Mouse (Mus musculus) ES-E14 (cell line): Measurements from ENCODE around the gene Etfa. TPM values are rescaled to one million over a fixed set of nuclear protein-coding genes. Genes with fewer than 3 reads are reported as not detected.

ENCODE experiments used
- DNase-seq: peaks from one replicate; pipeline ENCODE4 v3.0.0-alpha.2; 2013; ENCODE audit warnings: low read depth, low spot score
- H3K27ac ChIP-seq: 2 replicates; pipeline ENCODE4 v1.5.1; 2012; ENCODE audit warnings: low read depth, mild to moderate bottlenecking, low read length, moderate library complexity, mixed read lengths; ENCODE audit not compliant: poor library complexity, insufficient read depth, severe bottlenecking
- H3K36me3 ChIP-seq: 2 replicates; pipeline ENCODE4 v1.6.1; 2012; ENCODE audit warnings: mild to moderate bottlenecking, low read length, moderate library complexity, mixed read lengths; ENCODE audit not compliant: control insufficient read depth, poor library complexity, insufficient read depth, severe bottlenecking
- H3K4me1 ChIP-seq, 2 experiments: fragments of 150-350 bp in 1 of 2; sonication (generic) in 1 of 2; 2 replicates each; pipeline ENCODE4 v1.6.1; 2012; ENCODE audit warnings: low read length in 2 of 2, mild to moderate bottlenecking in 1 of 2, mixed read lengths in 1 of 2; ENCODE audit not compliant: control insufficient read depth in 2 of 2, insufficient read depth in 2 of 2, poor library complexity in 1 of 2
- H3K4me3 ChIP-seq, 2 experiments: fragments of 150-350 bp in 1 of 2; sonication (generic) in 1 of 2; 2 replicates each; pipeline ENCODE4 v1.5.1; 2012; ENCODE audit warnings: low read length in 2 of 2, low read depth in 1 of 2, mild to moderate bottlenecking in 1 of 2, mixed read lengths in 1 of 2; ENCODE audit not compliant: insufficient read depth in 1 of 2, poor library complexity in 1 of 2, severe bottlenecking in 1 of 2
- H3K9ac ChIP-seq: 2 replicates; pipeline ENCODE4 v1.6.1; 2012; ENCODE audit warnings: low read depth, mild to moderate bottlenecking, low read length, mixed read lengths; ENCODE audit not compliant: poor library complexity, insufficient read depth, severe bottlenecking
- H3K9me3 ChIP-seq: fragments of 150-350 bp; sonication (generic); 2 replicates; pipeline ENCODE4 v1.6.1; 2012; ENCODE audit warnings: low read depth, mild to moderate bottlenecking, low read length; ENCODE audit not compliant: control insufficient read depth, insufficient read depth
- CHD2 ChIP-seq: IDR thresholded peaks from 2 replicates; pipeline ENCODE4 v1.6.1; 2014; ENCODE audit warnings: mild to moderate bottlenecking, low read depth, low read length, inconsistent platforms
- HCFC1 ChIP-seq: IDR thresholded peaks from 2 replicates; pipeline ENCODE4 v1.6.1; 2012; ENCODE audit warnings: low read length, inconsistent platforms, borderline replicate concordance; ENCODE audit not compliant: insufficient read depth
- MAFK ChIP-seq: IDR thresholded peaks from 2 replicates; pipeline ENCODE4 v1.6.1; 2014; ENCODE audit warnings: mild to moderate bottlenecking, low read depth, low read length, inconsistent platforms; ENCODE audit not compliant: insufficient read depth
- ZC3H11A ChIP-seq: IDR thresholded peaks from 2 replicates; pipeline ENCODE4 v1.6.1; 2012; ENCODE audit warnings: low read depth, mild to moderate bottlenecking, inconsistent platforms, low read length, borderline replicate concordance
- ZNF384 ChIP-seq: IDR thresholded peaks from 2 replicates; pipeline ENCODE4 v1.6.1; 2012; ENCODE audit warnings: low read depth, low read length, inconsistent platforms
- in situ Hi-C, 2 experiments: fragments of 600-800 bp; cut with MboI; formaldehyde crosslinking; loops; one replicate each; pipeline ENCODE4 v1.15.1; 2025; ENCODE audit warnings: low sequenced_read_pairs in 2 of 2, inconsistent platforms in 1 of 2; ENCODE audit not compliant: unreplicated experiment in 2 of 2
- total RNA-seq: library from RNA; depleted of rRNA; stranded (reverse); fragments of 300-350 nt; gene quantifications from 2 replicates; pipeline ENCODE4 v1.2.3, GENCODE M21; 2012

Etfa gene
- total RNA-seq, 1 experiment = 34.0 TPM

DNA sequence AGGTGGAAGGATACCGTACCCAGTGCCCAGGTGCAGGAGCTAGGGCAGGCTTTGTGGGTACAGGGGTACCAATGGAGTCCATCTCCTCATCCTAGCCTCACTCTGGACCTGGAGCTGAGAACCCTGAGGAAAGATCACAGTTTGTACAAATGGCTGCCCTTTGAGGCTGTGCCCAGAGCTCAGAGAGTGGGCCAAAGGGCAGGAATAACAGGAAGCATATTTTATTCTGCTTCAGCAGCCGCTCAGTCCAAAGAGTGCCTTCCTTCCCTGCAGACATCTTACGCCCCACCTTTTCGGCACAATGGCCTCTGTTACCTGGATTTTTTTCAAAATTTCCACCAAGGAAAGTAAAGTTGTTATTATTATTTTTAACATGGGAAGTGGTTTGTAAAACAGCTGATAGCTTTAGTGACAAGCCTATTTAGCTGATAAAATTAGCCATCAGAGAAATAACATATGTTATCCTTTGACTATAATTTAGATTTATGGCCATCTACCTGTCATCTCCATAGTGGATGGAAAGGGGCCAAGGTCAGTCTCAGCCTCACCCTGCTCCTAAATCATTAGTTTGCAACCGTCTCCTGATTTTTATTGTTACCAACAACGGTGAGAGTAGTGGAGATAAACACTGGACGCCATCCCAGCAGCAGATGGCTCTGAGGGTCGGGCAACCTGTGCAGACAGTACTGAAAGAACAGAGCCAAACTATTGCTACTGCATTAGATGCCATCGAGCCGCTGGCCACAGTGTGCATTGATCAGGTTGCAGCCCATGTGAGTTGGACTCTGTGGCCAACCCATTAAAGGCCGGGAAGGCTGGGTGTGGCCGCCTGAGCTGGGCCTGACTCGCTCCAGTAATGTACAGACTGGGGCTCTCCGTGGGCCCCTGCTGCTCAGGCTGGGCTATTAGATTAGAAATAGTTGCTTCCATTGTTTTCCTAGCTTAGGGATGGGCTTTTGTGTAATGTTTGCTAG lies 88.3 kb downstream of the Etfa start:
- Histone ChIP-seq H3K9me3 (no peaks in the 10 kb centered on the region; the same call in 1 of the 2 replicates), H3K4me1 (peaks cover 10 to 12% of the 10 kb centered on the region in 2 experiments; a peak in 3 of 4 replicates), H3K9ac (no peak overlapping the region), H3K4me3 (no peak overlapping the region), H3K27ac (no peak overlapping the region), H3K36me3 (no peaks in the 10 kb centered on the region)
- no peak for TF ChIP-seq MAFK
- no peak for TF ChIP-seq CHD2
- no peak for TF ChIP-seq HCFC1
- no peak for TF ChIP-seq ZC3H11A
- TF ChIP-seq ZNF384 = no peak
- in situ Hi-C loops = no loop called here
- no peak for DNase-seq

GRCm38 (mm10) chr9:55421786-55422185 lies 90.3 kb downstream of the Etfa start:
- in situ Hi-C loops = no loop called here
- no peak for DNase-seq
- no peaks in the 10 kb centered on the region; the same call in 1 of the 2 replicates for H3K9me3 ChIP-seq
- H3K36me3 ChIP-seq = no peaks in the 10 kb centered on the region
- H3K27ac ChIP-seq = no peak overlapping the region
- no peak overlapping the region for H3K4me3 ChIP-seq
- TF ChIP-seq ZNF384 (no peak), HCFC1 (no peak), CHD2 (no peak), ZC3H11A (no peak), MAFK (no peak)
- H3K9ac ChIP-seq = no peak overlapping the region
- peaks cover 10 to 12% of the 10 kb centered on the region in 2 experiments; a peak in 3 of 4 replicates for H3K4me1 ChIP-seq

DNA sequence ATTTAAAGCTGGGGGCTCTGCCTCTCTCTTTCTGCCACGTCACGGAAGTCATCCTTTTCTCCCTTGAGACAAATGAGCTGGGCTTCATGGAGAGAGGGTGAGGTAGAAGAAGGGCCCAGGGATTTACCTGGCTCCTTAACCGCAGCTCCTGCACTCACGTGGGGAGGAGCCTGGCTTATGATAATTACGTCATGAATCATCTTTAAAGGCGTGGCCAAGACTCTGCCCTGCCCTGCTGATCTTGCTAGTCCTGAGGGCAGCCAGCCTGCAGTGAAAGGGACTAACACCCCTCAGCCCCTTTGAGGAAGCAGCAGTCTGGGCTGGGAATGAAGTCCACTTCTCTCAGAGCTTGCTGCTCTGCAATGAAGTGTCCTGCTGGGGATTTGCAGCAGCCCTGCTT lies 100.9 kb downstream of the Etfa start:
- in situ Hi-C loops = no loop called here
- no peak for TF ChIP-seq ZNF384
- TF ChIP-seq HCFC1 = no peak
- TF ChIP-seq CHD2 = no peak
- no peak for TF ChIP-seq MAFK
- TF ChIP-seq ZC3H11A = no peak
- Histone ChIP-seq H3K27ac (no peak overlapping the region), H3K9me3 (no peaks in the 10 kb centered on the region), H3K36me3 (no peaks in the 10 kb centered on the region), H3K4me3 (no peak overlapping the region), H3K9ac (no peak overlapping the region), H3K4me1 (peaks cover 1 to 12% of the 10 kb centered on the region in 2 experiments; a peak in 2 of 4 replicates)
- DNase-seq = no peak

DNA sequence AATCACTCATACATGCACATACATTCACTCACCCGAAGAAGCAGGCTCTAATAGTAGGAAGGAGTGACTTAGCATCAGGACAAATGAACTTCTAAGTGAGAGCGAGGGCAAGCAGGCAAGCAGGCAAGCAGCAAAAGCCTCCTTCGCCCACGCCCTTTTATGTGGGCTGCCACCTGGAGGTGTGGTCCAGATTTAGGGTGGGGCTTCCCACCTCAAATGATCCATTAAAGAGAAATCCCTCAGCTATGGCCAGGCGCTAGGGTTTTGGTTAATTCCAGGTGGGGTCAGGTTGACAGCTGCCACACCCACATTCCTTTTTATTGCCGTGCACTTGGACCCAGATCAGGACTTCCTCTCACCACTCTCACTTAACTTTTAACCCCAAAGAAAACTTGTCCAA lies 101.6 kb downstream of the Etfa start:
- H3K27ac ChIP-seq = no peak overlapping the region
- TF ChIP-seq ZC3H11A (no peak), HCFC1 (no peak), MAFK (no peak), ZNF384 (no peak), CHD2 (no peak)
- H3K36me3 ChIP-seq = no peaks in the 10 kb centered on the region
- in situ Hi-C loops = no loop called here
- no peak overlapping the region for H3K4me3 ChIP-seq
- no peak overlapping the region for H3K9ac ChIP-seq
- H3K9me3 ChIP-seq = no peaks in the 10 kb centered on the region
- H3K4me1 ChIP-seq = peaks cover 1 to 12% of the 10 kb centered on the region in 2 experiments; a peak in 2 of 4 replicates
- no peak for DNase-seq
